Comparison of ENCODE assay signal across 16 mouse cellular contexts in the genomic region with DNA sequence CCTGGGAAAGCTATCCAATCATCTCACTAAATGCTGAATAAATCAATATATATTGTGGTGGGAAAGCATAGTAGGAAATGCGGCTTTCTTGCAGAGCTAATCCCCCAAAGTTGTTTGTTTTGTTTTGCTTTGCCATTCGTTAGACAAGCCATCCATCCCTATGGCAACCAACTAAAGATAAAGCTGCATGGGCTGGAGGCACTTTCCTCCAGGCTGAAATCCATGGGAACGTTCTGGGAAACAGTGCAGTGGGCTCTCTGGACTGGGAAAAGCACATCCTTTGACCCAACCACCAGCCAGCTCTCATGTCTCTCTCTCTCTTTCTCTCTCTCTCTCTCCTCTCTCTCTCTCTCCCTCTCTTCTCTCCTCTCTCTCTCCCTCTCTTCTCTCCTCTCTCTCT.
DNase-seq lines count a peak whose midpoint lies in the region; ATAC-seq and TF ChIP-seq lines count a peak whose summit lies in the region.
"Had no signal": no experiment of that assay in that cellular context is flagged by ENCODE, and none has a peak within 500 bp of the region (broad histone marks: within the 10 kb centered on the region; RNA-seq: fewer than 3 reads in every experiment).

No protein-coding gene starts in this region.

- whole genome bisulfite sequencing in forebrain, postnatal 0 days: 7% methylated on average over 3 of the region's 3 CpGs
- WGBS in midbrain, embryonic 13.5 days: 5% methylated on average over 3 of the region's 3 CpGs

- H3K4me2 ChIP-seq in forebrain, postnatal 0 days (ENCODE audit: low read depth): no peak overlapping the region
- H3K4me2 ChIP-seq in midbrain, embryonic 13.5 days (replicated peaks): no peak overlapping the region
- H3K4me2 ChIP-seq: liver, embryonic 15.5 days had no signal

- no peaks in the 10 kb centered on the region for H3K27me3 ChIP-seq in forebrain, postnatal 0 days (ENCODE audit: insufficient read depth, low read length)
- H3K27me3 ChIP-seq in midbrain, embryonic 13.5 days: no peaks in the 10 kb centered on the region
- H3K27me3 ChIP-seq: liver, embryonic 15.5 days had no signal

- no peak overlapping the region for H3K9ac ChIP-seq in forebrain, postnatal 0 days
- no peak overlapping the region for H3K9ac ChIP-seq in midbrain, embryonic 13.5 days (replicated peaks)
- H3K9ac ChIP-seq: liver, embryonic 15.5 days had no signal

- ATAC-seq in forebrain, postnatal 0 days: peak; percentile 89
- peak; percentile 88 for ATAC-seq in midbrain, embryonic 13.5 days

- no peaks in the 10 kb centered on the region for H3K9me3 ChIP-seq in forebrain, postnatal 0 days (ENCODE audit: low read length)
- no peaks in the 10 kb centered on the region for H3K9me3 ChIP-seq in midbrain, embryonic 13.5 days
- H3K9me3 ChIP-seq: G1E; liver, embryonic 15.5 days had no signal

- TF ChIP-seq CTCF in forebrain, postnatal 0 days (IDR thresholded peaks at IDR 0.05; ENCODE audit: low read depth): no peak

- no peak overlapping the region for H3K4me3 ChIP-seq in forebrain, postnatal 0 days (ENCODE audit: low read depth, low read length)
- H3K4me3 ChIP-seq in midbrain, embryonic 13.5 days (replicated peaks): no peak overlapping the region
- H3K4me3 ChIP-seq: liver, embryonic 15.5 days; myocyte had no signal

- no peak overlapping the region for H3K27ac ChIP-seq in forebrain, postnatal 0 days (ENCODE audit: low read depth, low read length)
- H3K27ac ChIP-seq in midbrain, embryonic 13.5 days: 0 out of 2 replicates have a peak overlapping the region, but pooled peaks have one; percentile 27
- H3K27ac ChIP-seq: kidney, postnatal 0 days; liver, embryonic 15.5 days; macrophage had no signal

- H3K4me1 ChIP-seq in forebrain, postnatal 0 days (ENCODE audit: insufficient read depth): no peaks in the 10 kb centered on the region
- no peaks in the 10 kb centered on the region for H3K4me1 ChIP-seq in midbrain, embryonic 13.5 days (replicated peaks)
- H3K4me1 ChIP-seq: liver, embryonic 15.5 days had no signal

- H3K36me3 ChIP-seq in forebrain, postnatal 0 days (ENCODE audit: insufficient read depth): no peaks in the 10 kb centered on the region
- H3K36me3 ChIP-seq in midbrain, embryonic 13.5 days: peaks cover 5% of the 10 kb centered on the region; the same call in 1 of the 2 replicates
- H3K36me3 ChIP-seq: G1E; liver, embryonic 15.5 days had no signal

- intact Hi-C loops in left cerebral cortex, postnatal 14 days (cut with DNase I): no loop called here

- DNase-seq in left cerebral cortex, postnatal 14 days (ENCODE audit: low spot score in 2 of 2): peak; percentile 11 to 17
- DNase-seq in left cerebral cortex, adult 18-20 months (ENCODE audit: low spot score in 2 of 2): no peak
- peak; percentile 51 for DNase-seq in brain, embryonic 18.5 days (ENCODE audit: low read depth, low spot score)
- DNase-seq in forebrain, postnatal 0 days: peak; percentile 36
- no peak for DNase-seq in urinary bladder, postnatal 4 days (ENCODE audit: low spot score in 2 of 2)
- no peak for DNase-seq in c-Kit-positive CD71-positive TER-119-positive erythroid progenitor cells, embryonic 14.5 days (ENCODE audit: low spot score)
- DNase-seq in adrenal gland, adult (ENCODE audit: inconsistent age in 2 of 2, low spot score in 1 of 2): no peak
- DNase-seq: adrenal gland, postnatal 25 days; cerebellum, adult 18-20 months; heart, adult 18-20 months had no signal

Comparison
In these comparisons a context has a peak if more than half of its experiments do, and no peak if none do; other contexts are left out.
1. DNase-seq: peak in left cerebral cortex, postnatal 14 days (2 of 2), brain, embryonic 18.5 days (single experiment) and forebrain, postnatal 0 days (single experiment); none in left cerebral cortex, adult 18-20 months (0 of 2), urinary bladder, postnatal 4 days (0 of 2), c-Kit-positive CD71-positive TER-119-positive erythroid progenitor cells, embryonic 14.5 days (single experiment) and adrenal gland, adult (0 of 2).